Mouse (Mus musculus): ENCODE measurements at regions not wholly inside any gene's neighbourhood (a gene's known extent, or its start where the extent isn't known, plus 50 kb on each side); places are given as distances from the start of the nearest gene placed in this dataset.

DNA sequence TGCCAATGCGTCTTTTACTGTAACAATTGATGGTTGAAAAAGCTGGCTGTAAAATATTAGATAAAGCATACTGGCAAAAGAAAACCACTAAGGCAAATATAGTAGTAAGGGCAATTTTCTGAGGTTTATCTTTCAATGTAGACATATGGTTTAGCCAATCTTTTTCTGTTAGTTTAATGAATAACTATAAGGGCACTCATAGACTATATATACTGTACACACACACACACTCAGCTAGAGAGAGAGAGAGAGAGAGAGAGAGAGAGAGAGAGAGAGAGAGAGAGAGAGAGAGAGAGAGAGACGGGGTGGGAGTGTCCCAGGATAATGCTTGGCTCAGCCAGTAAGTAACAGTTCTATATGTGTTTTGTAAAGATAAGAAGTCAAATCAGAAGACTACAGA, 85.3 kb upstream of the Tcf21 start:
- TF ChIP-seq POLR2A (IDR thresholded peaks at IDR 0.05; ENCODE audit: control insufficient read depth, low read depth, low read length) (no peak), CTCF (IDR thresholded peaks at IDR 0.05; ENCODE audit: control insufficient read depth, insufficient read depth, insufficient replicate concordance, low read depth, low read length) (no peak)
